Mouse (Mus musculus) lung, embryonic 14.5 days (tissue): ENCODE data around the gene Myo5c. TPM values are rescaled to one million over a fixed set of nuclear protein-coding genes. Genes with fewer than 3 reads are reported as not detected.

Experiments used
- ATAC-seq: fragments of 200-750 bp; cut with Nextera tagmentation; 2 replicates; pipeline ENCODE4 v1.8.0; 2017; ENCODE audit warnings: mild to moderate bottlenecking, moderate TSS enrichment, moderate library complexity; ENCODE audit not compliant: insufficient read depth
- DNase-seq: peaks from one replicate; pipeline ENCODE4 v3.0.0-alpha.2; 2015
- H3K27ac ChIP-seq: fragments of 300-500 bp; sonication (generic); 2 replicates; pipeline ENCODE4 v1.5.1; 2014; ENCODE audit warnings: low read depth, mild to moderate bottlenecking, moderate library complexity
- H3K27me3 ChIP-seq: fragments of 300-500 bp; sonication (generic); 2 replicates; pipeline ENCODE4 v1.6.1; 2014; ENCODE audit warnings: low read length, control low read depth; ENCODE audit not compliant: insufficient read depth
- H3K36me3 ChIP-seq: fragments of 300-500 bp; sonication (generic); 2 replicates; pipeline ENCODE4 v1.6.1; 2014; ENCODE audit warnings: control low read depth; ENCODE audit not compliant: insufficient read depth
- H3K4me1 ChIP-seq: fragments of 300-500 bp; sonication (generic); 2 replicates; pipeline ENCODE4 v1.6.1; 2014; ENCODE audit warnings: antibody characterized with exemption, control low read depth; ENCODE audit not compliant: insufficient read depth
- H3K4me2 ChIP-seq: fragments of 300-500 bp; sonication (generic); 2 replicates; pipeline ENCODE4 v1.6.1; 2014; ENCODE audit warnings: mild to moderate bottlenecking
- H3K4me3 ChIP-seq: fragments of 300-500 bp; sonication (generic); 2 replicates; pipeline ENCODE4 v1.5.1; 2014; ENCODE audit warnings: low read depth, low read length
- H3K9ac ChIP-seq: fragments of 300-500 bp; sonication (generic); 2 replicates; pipeline ENCODE4 v1.6.1; 2014
- H3K9me3 ChIP-seq: fragments of 300-500 bp; sonication (generic); 2 replicates; pipeline ENCODE4 v1.6.1; 2016; ENCODE audit warnings: low read depth, low read length, control low read depth
- CTCF ChIP-seq: IDR thresholded peaks from 2 replicates; pipeline ENCODE4 v1.5.1; 2016; ENCODE audit warnings: antibody characterized with exemption, low read depth
- WGBS: fragments of 180-500 bp; shearing (Covaris S2); extraction: QIAGEN DNeasy Blood & Tissue Kit; methylation state at CpG from one replicate; pipeline ENCODE4 v1.1.7; 2014; 5-methylcytosine and 5-hydroxymethylcytosine counted together
- polyA plus RNA-seq: library from polyadenylated mRNA; unstranded; fragments of >200 nt; fragmentation: Nextera tagmentation; extraction: Ambion mirVana; gene quantifications from 2 replicates; pipeline ENCODE4 v1.2.1, GENCODE M21; 2014

Gene Myo5c
- 28.9 and 29.9 TPM in 2 replicates for polyA plus RNA-seq

- Histone ChIP-seq H3K27ac (peak within 1 kb of the TSS; percentile 88), H3K4me3 (peak within 1 kb of the TSS; percentile 48), H3K9me3 (no peaks in the 10 kb centered on the region), H3K4me1 (peaks cover 5% of the 10 kb centered on the region; the same call in 1 of the 2 replicates), H3K4me2 (peak within 1 kb of the TSS; percentile 60), H3K36me3 (no peaks in the 10 kb centered on the region), H3K27me3 (peaks cover 18% of the 10 kb centered on the region; the same call in 1 of the 2 replicates), H3K9ac (peak within 1 kb of the TSS; percentile 60)
- 3% methylated on average over 48 of the region's 48 CpGs for whole genome bisulfite sequencing
- DNase-seq (peak; percentile 71), ATAC-seq (peak; percentile 61)
- no peak for TF ChIP-seq CTCF
These were observed at the start of gene Myo5c for GRCm38 (mm10) chr9:75231841-75232746. Gene Myo5c, plus strand, starts transcription at chr9:75232020.

DNA sequence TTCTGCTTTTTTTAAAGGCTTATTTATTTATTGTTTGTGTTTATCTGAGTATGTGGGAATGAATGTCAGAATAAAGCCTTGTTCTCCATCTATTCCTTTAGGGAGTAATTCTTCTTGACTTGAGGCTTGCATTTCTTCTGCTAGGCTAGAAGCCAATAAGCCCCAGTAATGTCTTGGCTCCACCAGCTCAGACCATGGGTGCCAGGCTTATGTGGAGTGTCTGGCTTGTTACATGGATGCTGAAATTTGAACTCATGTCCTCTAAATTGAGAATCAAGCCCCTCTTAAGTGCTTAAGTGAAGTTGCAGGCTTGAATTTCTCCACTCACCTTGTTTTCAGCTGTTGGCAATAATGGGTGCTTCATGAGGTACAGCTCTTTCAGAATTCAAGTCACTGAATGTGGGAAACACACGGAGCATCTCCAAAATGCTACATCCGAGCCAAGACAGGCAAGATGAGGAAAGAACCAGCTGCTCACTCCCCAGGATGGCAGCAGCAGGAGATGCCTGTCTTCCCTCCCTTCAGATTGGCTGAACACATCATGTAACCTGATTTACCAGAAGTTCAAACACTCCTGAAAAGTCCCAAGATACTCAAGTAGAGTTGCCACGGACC lies 44.1 kb upstream of the Myo5c start:
- no peak for ATAC-seq
- H3K36me3 ChIP-seq = peaks cover 39% of the 10 kb centered on the region
- no peak overlapping the region for H3K4me3 ChIP-seq
- no peak for TF ChIP-seq CTCF
- H3K4me2 ChIP-seq = no peak overlapping the region
- no peak for DNase-seq
- H3K27ac ChIP-seq = no peak overlapping the region
- no peak overlapping the region for H3K9ac ChIP-seq
- no peaks in the 10 kb centered on the region for H3K9me3 ChIP-seq
- no peaks in the 10 kb centered on the region for H3K4me1 ChIP-seq
- 69% methylated on average over 3 of the region's 3 CpGs for WGBS
- no peaks in the 10 kb centered on the region for H3K27me3 ChIP-seq

DNA sequence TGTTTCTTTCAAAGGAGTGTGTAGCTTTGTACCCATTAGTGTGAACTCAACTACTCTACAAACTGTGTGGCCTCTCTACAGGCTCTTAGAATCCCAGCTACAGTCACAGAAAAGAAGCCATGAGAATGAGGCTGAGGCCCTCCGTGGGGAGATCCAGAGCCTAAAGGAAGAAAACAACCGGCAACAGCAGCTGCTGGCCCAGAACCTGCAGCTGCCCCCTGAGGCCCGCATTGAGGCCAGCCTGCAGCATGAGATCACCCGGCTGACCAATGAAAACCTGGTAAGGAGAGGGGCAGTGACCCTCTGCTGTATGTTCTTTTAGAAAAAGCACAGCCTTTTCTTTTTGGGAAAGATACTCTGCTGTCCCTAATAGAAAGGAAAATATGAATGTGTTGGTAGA lies 38.0 kb upstream of the Myo5c start:
- no peaks in the 10 kb centered on the region for H3K27me3 ChIP-seq
- no peak overlapping the region for H3K4me3 ChIP-seq
- H3K4me2 ChIP-seq = no peak overlapping the region
- ATAC-seq = no peak
- no peaks in the 10 kb centered on the region for H3K4me1 ChIP-seq
- no peak overlapping the region for H3K9ac ChIP-seq
- peaks cover 22% of the 10 kb centered on the region for H3K36me3 ChIP-seq
- 59% methylated on average over 4 of the region's 4 CpGs for WGBS
- TF ChIP-seq CTCF = no peak
- no peaks in the 10 kb centered on the region for H3K9me3 ChIP-seq
- no peak for DNase-seq
- no peak overlapping the region for H3K27ac ChIP-seq

GRCm38 (mm10) chr9:75196335-75196734 lies 35.5 kb upstream of the Myo5c start:
- Histone ChIP-seq H3K9me3 (no peaks in the 10 kb centered on the region), H3K36me3 (peaks cover 25% of the 10 kb centered on the region), H3K9ac (no peak overlapping the region), H3K27me3 (no peaks in the 10 kb centered on the region), H3K4me3 (no peak overlapping the region), H3K4me2 (no peak overlapping the region), H3K27ac (no peak overlapping the region), H3K4me1 (no peaks in the 10 kb centered on the region)
- ATAC-seq (no peak), DNase-seq (no peak)
- 54% methylated on average over 2 of the region's 2 CpGs for WGBS
- TF ChIP-seq CTCF = no peak

DNA sequence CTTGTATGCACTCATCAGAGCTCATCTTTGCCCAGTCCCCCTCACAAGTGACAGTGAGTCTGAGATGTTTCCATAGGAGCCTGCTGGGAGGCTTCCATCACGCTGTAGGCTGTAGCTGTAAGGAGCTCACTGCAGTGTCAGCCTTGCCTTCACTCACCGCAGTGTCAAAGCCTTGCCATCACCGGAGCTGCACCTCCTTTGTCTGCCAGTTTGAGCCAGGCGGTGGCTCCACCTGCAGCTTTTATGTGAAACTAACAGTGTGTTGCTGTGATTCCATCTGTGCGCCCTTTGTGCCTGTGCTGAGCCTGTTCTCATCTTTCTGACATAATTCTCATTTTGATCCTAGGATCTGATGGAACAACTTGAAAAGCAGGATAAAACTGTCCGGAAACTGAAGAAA lies 34.5 kb upstream of the Myo5c start:
- DNase-seq = peak; percentile 26
- no peak overlapping the region for H3K27ac ChIP-seq
- no peak for ATAC-seq
- no peaks in the 10 kb centered on the region for H3K4me1 ChIP-seq
- TF ChIP-seq CTCF = peak; percentile 48
- no peak overlapping the region for H3K9ac ChIP-seq
- H3K36me3 ChIP-seq = peaks cover 22% of the 10 kb centered on the region
- no peaks in the 10 kb centered on the region for H3K27me3 ChIP-seq
- no peak overlapping the region for H3K4me3 ChIP-seq
- no peaks in the 10 kb centered on the region for H3K9me3 ChIP-seq
- WGBS = 62% methylated on average over 6 of the region's 6 CpGs
- no peak overlapping the region for H3K4me2 ChIP-seq

DNA sequence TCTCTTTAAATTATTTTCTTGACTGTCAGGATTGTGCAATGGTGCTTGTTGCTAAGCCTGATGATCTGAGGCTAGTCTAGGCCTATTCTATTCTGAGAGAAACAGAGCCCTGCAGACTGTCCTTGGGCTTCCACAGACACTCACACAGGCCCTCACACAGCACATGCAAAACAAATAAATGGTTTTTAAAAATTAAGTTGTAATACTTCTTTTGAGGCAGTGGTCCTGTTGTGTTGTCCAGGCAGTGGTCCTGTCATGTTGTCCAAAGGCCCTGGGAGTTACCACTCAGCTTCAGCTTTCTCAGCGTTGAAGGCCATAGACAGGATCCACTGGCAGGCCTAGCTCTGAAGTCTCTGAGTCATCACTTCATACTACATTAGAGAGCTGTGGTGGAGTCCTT lies 30.3 kb upstream of the Myo5c start:
- no peak for ATAC-seq
- Histone ChIP-seq H3K9ac (no peak overlapping the region), H3K4me1 (no peaks in the 10 kb centered on the region), H3K4me2 (no peak overlapping the region), H3K36me3 (peaks cover 27% of the 10 kb centered on the region), H3K27me3 (no peaks in the 10 kb centered on the region), H3K9me3 (no peaks in the 10 kb centered on the region), H3K27ac (no peak overlapping the region), H3K4me3 (no peak overlapping the region)
- WGBS = 100% methylated on average over 1 of the region's 1 CpGs
- no peak for TF ChIP-seq CTCF
- DNase-seq = no peak

DNA sequence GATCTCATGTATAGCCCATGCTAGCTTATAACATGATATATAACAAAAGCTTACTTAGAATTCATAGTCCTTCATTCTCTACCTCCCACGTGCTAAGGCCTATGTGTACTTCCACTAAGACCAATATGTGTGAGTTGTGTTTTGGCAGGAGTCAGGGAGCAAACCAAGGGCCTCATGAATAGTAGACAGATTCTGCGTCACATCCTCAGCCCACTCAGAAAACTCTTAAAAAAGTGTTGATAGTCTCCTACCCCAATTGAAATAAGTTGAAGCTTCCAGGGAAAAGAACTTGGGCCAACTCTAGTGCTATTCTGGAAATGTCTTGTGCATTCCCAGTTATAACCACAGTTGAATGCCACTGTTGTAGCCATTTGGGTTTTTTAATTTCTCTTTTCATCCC lies 29.8 kb upstream of the Myo5c start:
- H3K36me3 ChIP-seq = peaks cover 27% of the 10 kb centered on the region

More for the DNA sequence above, 29.8 kb upstream of the Myo5c start:
- no peak overlapping the region for H3K4me3 ChIP-seq
- 83% methylated on average over 2 of the region's 2 CpGs for WGBS
- no peak for ATAC-seq
- no peak for DNase-seq
- no peaks in the 10 kb centered on the region for H3K27me3 ChIP-seq
- TF ChIP-seq CTCF = no peak
- H3K4me2 ChIP-seq = no peak overlapping the region
- no peak overlapping the region for H3K27ac ChIP-seq
- H3K9ac ChIP-seq = no peak overlapping the region
- no peaks in the 10 kb centered on the region for H3K9me3 ChIP-seq
- H3K4me1 ChIP-seq = no peaks in the 10 kb centered on the region
